Mouse (Mus musculus) heart, postnatal 0 days (tissue): ENCODE measurements around the gene Glcci1.

ENCODE experiments used
- CTCF ChIP-seq: IDR thresholded peaks from 2 replicates; pipeline ENCODE4 v1.5.1; 2016; ENCODE audit warnings: antibody characterized with exemption, control low read depth, low read depth
- EP300 ChIP-seq: IDR thresholded peaks from 2 replicates; pipeline ENCODE4 v1.6.1; 2016; ENCODE audit warnings: antibody characterized with exemption, low read depth

DNA sequence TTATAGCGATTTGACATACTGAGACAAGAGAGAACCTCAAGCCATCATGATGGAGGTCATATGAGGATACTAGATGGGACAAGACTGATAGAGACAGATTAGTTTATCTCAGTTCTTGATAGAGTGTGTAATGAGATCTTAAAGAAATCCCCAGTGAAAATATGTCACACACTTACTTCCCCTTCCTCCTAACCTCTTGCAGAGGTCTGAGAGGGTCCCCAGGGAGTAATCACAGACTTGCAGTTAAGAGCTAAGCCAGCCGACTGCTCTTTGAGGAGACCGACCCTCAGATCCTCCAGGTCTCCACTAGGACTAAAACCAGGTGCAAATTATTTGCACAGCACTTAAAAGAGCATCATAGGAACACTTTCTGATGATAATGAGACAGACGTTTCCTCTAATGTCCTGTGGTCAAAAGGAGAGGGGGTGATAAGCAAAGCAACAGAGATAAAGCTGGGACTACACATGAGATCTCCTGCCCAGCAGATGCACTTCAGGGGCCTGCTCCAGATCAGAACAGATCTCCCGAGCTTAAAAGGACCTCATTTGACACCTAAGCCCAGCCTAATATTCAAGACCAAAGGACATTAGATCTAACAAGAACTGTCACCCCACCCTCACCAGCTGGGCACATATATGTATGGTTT, 122.7 kb downstream of the Glcci1 start:
- no peak for TF ChIP-seq EP300
- no peak for TF ChIP-seq CTCF
